Mouse (Mus musculus) kidney, embryonic 16.5 days (tissue): ENCODE data around the gene Ing1. TPM values are rescaled to one million over a fixed set of nuclear protein-coding genes. Genes with fewer than 3 reads are reported as not detected.

ENCODE experiments used
- ATAC-seq: fragments of 200-750 bp; cut with Nextera tagmentation; 2 replicates; pipeline ENCODE4 v1.8.0; 2017; ENCODE audit warnings: moderate TSS enrichment; ENCODE audit not compliant: low FRiP score, low TSS enrichment
- H3K27ac ChIP-seq: fragments of 300-500 bp; sonication (generic); 2 replicates; pipeline ENCODE4 v1.5.1; 2014; ENCODE audit warnings: low read length
- H3K27me3 ChIP-seq: fragments of 300-500 bp; sonication (generic); 2 replicates; pipeline ENCODE4 v1.6.1; 2014; ENCODE audit warnings: low read length, control low read depth, mixed read lengths; ENCODE audit not compliant: insufficient read depth
- H3K36me3 ChIP-seq: fragments of 300-500 bp; sonication (generic); 2 replicates; pipeline ENCODE4 v1.6.1; 2014; ENCODE audit warnings: low read length, control low read depth, mixed read lengths; ENCODE audit not compliant: insufficient read depth
- H3K4me1 ChIP-seq: fragments of 300-500 bp; sonication (generic); 2 replicates; pipeline ENCODE4 v1.6.1; 2014; ENCODE audit warnings: low read length, control low read depth, mixed read lengths; ENCODE audit not compliant: insufficient read depth
- H3K4me2 ChIP-seq: fragments of 300-500 bp; sonication (generic); replicated peaks from 2 replicates; pipeline ENCODE4 v1.6.1; 2014; ENCODE audit warnings: low read depth, low read length
- H3K4me3 ChIP-seq: fragments of 300-500 bp; sonication (generic); 2 replicates; pipeline ENCODE4 v1.5.1; 2014; ENCODE audit warnings: mild to moderate bottlenecking, low read length
- H3K9ac ChIP-seq: fragments of 300-500 bp; sonication (generic); replicated peaks from 2 replicates; pipeline ENCODE4 v1.6.1; 2014; ENCODE audit warnings: low read length
- H3K9me3 ChIP-seq: fragments of 300-500 bp; sonication (generic); 2 replicates; pipeline ENCODE4 v1.6.1; 2016; ENCODE audit warnings: low read length, control low read depth
- WGBS: fragments of 180-500 bp; shearing (Covaris S2); extraction: QIAGEN DNeasy Blood & Tissue Kit; methylation state at CpG from one replicate; pipeline ENCODE4 v1.1.7; 2014; 5-methylcytosine and 5-hydroxymethylcytosine counted together
- polyA plus RNA-seq: library from polyadenylated mRNA; unstranded; fragments of >200 nt; fragmentation: Nextera tagmentation; extraction: Ambion mirVana; gene quantifications from 2 replicates; pipeline ENCODE4 v1.2.1, GENCODE M21; 2015

Ing1 gene
- polyA plus RNA-seq = 34.0 and 37.9 TPM in 2 replicates

DNA sequence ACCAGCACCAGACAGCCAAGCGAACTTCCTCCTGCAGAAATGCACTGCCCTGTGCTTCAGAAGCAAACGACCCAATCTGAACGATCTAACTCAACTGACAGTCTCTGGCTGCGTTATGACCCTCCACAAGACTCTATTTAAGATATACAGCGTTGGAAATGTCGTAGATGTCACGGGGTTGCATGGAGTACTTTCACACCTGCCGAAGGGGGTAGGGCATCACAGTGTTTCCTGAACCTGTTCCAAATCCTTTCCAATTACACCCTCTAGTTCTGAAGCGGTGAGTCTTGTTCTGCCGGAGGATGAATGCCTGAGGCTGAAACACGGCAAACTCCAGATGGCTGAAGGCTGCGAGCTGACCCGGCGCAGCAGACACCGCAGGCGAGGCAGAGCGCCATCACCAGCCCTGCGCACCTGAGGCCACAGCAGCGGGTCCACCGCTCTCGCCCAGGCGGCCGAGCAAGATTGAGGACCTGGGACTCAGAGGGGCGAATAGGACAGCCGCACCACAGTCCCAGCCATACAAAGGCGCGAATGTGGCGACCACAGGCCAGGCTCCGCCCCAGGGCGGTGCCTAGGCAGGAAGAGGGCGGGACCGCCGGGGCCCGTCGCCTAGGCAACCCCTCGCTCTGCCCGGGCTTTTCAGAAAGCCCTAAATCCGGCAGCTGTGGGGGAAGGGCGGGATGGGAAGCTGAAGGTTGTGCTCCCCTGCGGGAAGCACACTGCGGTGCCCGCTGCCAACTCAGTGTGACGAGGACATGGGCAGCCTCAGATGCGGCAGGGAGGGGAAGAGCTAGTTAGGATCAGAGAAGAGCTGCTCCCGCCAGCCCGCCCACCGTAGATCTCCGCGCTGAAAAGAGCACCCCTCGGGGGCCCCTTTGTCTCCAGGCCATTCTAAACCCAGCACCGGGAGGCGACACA, at the start of gene Ing1:
Gene Ing1 (plus strand): TSS at position 773 of the 921 bp plus-strand sequence.
- Histone ChIP-seq H3K27ac (peak within 1 kb of the TSS; percentile 99), H3K4me1 (peaks cover 26% of the 10 kb centered on the region), H3K4me3 (peak within 1 kb of the TSS; percentile 91), H3K9me3 (no peaks in the 10 kb centered on the region), H3K27me3 (no peaks in the 10 kb centered on the region), H3K9ac (peak within 1 kb of the TSS; percentile 94), H3K36me3 (no peaks in the 10 kb centered on the region), H3K4me2 (peak within 1 kb of the TSS; percentile 71)
- under 1% methylated on average over 52 of the region's 52 CpGs for WGBS
- peak; percentile 78 for ATAC-seq

DNA sequence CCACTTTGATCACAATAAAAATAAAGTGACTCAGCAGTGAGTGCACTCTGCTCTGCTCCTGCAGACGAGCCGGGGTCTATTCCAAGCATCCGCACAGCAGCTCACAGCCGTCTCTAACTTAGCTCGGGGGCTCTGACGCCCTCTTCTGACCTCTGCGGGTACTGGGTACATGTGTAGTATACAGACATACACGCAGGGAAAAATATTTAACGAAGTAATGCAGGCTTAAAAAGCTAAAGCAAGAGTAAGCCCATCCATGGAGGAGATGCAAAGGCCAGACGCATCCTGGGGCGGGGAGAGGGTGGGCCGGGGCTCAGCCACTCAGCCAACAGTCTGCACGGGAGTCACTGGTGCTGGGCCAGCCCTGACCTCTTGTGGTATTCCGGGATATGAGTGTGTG, 49.3 kb upstream of the Ing1 start:
- Histone ChIP-seq H3K27ac (no peak overlapping the region), H3K27me3 (no peaks in the 10 kb centered on the region), H3K4me3 (no peak overlapping the region), H3K9me3 (no peaks in the 10 kb centered on the region), H3K9ac (no peak overlapping the region), H3K4me2 (no peak overlapping the region), H3K36me3 (peaks cover 59% of the 10 kb centered on the region), H3K4me1 (no peaks in the 10 kb centered on the region)
- ATAC-seq = no peak
- whole genome bisulfite sequencing = 84% methylated on average over 14 of the region's 14 CpGs

DNA sequence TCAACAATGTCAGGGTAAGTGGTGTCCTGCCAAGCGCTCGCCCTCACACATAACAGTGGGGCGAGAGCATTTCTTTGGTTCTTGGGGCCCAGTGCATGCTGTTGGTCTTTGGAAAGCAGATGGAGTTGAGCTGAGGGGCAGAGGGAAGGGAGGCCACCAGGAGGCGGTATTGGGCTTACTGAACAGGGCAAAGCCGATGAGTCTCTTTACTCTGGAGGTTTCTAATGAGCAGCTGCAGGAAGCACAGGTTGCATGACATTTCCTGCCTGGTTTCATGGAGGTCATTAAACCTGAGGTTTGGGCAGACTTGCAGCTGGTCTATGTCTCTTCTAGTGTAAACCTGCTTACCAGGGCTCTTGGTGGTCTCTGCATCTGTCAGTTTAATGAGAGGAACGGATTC, 48.6 kb upstream of the Ing1 start:
- Histone ChIP-seq H3K4me3 (no peak overlapping the region), H3K9ac (no peak overlapping the region), H3K4me2 (no peak overlapping the region), H3K4me1 (no peaks in the 10 kb centered on the region), H3K27me3 (no peaks in the 10 kb centered on the region), H3K9me3 (no peaks in the 10 kb centered on the region), H3K27ac (no peak overlapping the region), H3K36me3 (peaks cover 65% of the 10 kb centered on the region)
- ATAC-seq = peak; percentile 44; the same call in 1 of the 2 replicates
- WGBS = 67% methylated on average over 6 of the region's 6 CpGs

DNA sequence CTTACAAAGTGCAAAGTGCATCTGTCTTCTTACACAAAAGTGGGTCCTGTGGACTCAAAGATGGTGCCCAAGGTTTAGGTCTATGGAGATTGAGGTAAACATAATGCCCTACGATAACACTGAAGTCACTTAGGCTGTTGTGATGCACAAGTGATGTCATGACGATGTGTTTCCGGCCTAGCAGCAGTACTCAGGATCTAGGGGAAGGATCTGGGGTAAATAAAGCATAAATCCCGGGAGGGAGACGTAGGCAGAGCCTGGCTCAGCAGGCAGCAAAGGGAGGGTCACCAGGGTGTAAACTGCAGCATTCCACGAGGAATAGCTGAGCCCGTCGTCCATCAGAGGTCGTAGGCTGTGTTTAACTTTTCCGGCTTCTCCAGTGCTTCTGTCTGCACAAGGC, 46.5 kb upstream of the Ing1 start:
- no peaks in the 10 kb centered on the region for H3K27me3 ChIP-seq
- H3K36me3 ChIP-seq = peaks cover 77% of the 10 kb centered on the region
- H3K27ac ChIP-seq = no peak overlapping the region
- ATAC-seq = no peak
- H3K4me2 ChIP-seq = no peak overlapping the region
- no peak overlapping the region for H3K9ac ChIP-seq
- H3K4me1 ChIP-seq = no peaks in the 10 kb centered on the region
- WGBS = 76% methylated on average over 10 of the region's 10 CpGs
- H3K9me3 ChIP-seq = no peaks in the 10 kb centered on the region
- H3K4me3 ChIP-seq = no peak overlapping the region

DNA sequence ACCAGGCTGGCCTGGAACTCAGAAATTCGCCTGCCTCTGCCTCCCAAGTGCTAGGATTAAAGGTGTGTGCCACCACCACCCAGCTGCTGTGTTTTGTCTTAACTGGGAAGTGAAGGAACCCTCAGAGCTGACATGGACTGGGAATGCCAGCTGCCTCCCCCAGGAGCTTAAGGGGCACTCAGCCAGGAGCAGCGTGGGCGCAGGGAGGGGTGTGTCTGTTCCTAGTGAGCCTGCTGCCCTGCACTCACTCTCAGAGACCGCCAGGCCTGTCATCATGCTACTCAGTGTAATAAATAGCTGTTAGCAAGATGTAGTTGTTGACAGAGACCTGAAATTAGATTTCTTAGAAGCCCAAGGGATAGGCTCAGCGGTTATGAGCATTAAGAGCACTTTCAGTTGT, 44.4 kb upstream of the Ing1 start:
- Histone ChIP-seq H3K27ac (no peak overlapping the region), H3K4me3 (no peak overlapping the region), H3K36me3 (peaks cover 80% of the 10 kb centered on the region), H3K9ac (no peak overlapping the region), H3K27me3 (no peaks in the 10 kb centered on the region), H3K4me1 (no peaks in the 10 kb centered on the region), H3K9me3 (no peaks in the 10 kb centered on the region), H3K4me2 (no peak overlapping the region)
- no peak for ATAC-seq
- 90% methylated on average over 5 of the region's 5 CpGs for WGBS

DNA sequence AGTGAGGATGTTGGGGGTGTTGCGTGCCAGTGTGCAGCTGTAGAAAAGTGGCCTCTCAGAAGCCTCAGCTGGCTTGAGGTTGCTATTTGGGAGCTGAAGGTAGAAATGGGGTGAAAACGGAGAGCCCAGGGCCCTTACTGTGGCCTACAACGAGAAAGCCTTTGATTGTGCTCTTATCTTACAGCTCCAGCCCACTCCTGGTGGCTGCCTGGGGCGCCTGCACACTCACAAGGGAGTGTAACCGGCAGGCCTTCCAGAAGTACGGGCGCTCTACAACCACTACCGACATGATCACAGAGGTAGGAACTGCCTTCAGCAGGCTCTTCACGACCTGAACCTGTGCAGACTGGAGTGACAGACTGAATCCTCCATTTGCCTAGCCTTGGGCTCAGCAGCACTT, 42.7 kb upstream of the Ing1 start:
- Histone ChIP-seq H3K9me3 (no peaks in the 10 kb centered on the region), H3K9ac (no peak overlapping the region), H3K4me1 (no peaks in the 10 kb centered on the region), H3K27ac (no peak overlapping the region), H3K4me2 (no peak overlapping the region), H3K27me3 (no peaks in the 10 kb centered on the region), H3K4me3 (no peak overlapping the region), H3K36me3 (peaks cover 79% of the 10 kb centered on the region)
- 90% methylated on average over 9 of the region's 9 CpGs for WGBS
- ATAC-seq = no peak

DNA sequence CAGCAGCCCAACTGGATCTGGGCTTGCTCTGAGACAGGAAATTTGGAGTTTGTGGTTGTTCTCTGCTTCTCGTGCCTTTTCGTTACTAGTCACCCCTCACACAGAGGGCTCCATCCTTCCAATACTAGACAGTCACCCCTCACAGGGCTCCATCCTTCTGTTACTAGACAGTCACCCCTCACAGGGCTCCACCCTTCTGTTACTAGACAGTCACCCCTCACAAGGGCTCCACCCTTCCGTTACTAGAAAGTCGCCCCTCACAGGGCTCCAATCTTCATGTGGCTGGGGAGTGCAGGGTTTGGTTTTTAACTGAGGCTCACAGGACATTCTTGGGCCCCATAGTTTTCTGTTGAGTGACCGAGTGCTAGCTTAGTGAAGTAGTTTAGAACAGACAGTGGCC, 42.1 kb upstream of the Ing1 start:
- 90% methylated on average over 5 of the region's 5 CpGs for WGBS
- no peaks in the 10 kb centered on the region for H3K27me3 ChIP-seq
- no peak overlapping the region for H3K9ac ChIP-seq
- no peaks in the 10 kb centered on the region for H3K4me1 ChIP-seq
- H3K4me2 ChIP-seq = no peak overlapping the region
- no peak overlapping the region for H3K4me3 ChIP-seq
- ATAC-seq = no peak
- no peak overlapping the region for H3K27ac ChIP-seq
- no peaks in the 10 kb centered on the region for H3K9me3 ChIP-seq
- H3K36me3 ChIP-seq = peaks cover 79% of the 10 kb centered on the region

DNA sequence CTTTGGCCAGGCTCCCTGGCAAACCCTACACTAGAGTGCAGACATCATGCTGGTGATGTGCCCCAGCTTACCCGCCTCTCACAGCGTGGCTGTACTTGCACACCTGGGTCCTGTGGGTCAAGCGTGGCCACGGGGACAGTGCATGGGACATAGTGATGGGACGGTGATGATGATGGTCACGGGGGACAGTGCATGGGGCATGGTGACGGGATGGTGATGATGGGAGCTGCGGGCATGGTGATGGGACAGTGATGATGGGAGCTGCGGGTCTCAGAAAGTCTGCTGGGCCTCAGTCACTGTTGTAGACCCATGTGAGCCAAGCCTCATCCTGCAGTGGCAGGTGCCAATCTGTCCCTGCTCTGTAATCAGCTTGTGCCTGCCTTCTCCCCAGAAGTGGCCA, 39.1 kb upstream of the Ing1 start:
- no peak for ATAC-seq
- Histone ChIP-seq H3K4me2 (no peak overlapping the region), H3K4me3 (no peak overlapping the region), H3K9ac (no peak overlapping the region), H3K36me3 (peaks cover 55% of the 10 kb centered on the region), H3K27me3 (no peaks in the 10 kb centered on the region), H3K4me1 (no peaks in the 10 kb centered on the region), H3K27ac (no peak overlapping the region), H3K9me3 (no peaks in the 10 kb centered on the region)
- 92% methylated on average over 9 of the region's 9 CpGs for WGBS

DNA sequence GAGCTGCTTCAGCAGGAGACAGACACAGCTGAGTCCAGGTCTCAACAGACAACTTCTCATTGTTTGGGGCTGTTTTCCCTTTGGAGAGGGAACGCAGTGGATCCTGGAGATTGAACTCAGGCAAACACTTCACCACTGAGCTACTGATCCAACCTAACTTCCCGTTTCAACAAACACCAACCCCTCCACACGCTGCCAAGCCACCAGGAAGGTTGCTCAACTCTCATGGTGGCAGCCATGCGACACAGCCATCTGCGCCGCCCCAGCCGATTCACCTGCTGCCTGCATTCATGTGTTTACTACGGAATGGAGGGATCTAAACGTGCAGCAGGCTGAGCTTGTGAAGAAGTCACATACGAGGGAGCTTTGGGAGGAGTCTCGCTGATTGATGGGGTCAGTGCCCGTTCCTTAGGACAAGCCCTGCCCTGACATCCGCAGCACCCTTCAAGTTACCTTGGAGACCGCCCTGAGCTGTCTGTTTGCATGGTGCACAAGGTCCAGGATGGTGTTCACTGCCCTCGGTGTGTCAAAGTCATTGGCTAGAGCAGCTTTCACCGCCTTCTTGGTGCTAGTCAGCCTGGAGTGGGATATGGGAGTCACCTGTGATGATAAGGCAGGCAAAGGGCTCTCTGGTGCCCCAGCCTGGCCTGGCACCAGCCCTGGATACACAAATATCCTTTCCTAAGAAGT, 37.9 kb upstream of the Ing1 start:
- peaks cover 49% of the 10 kb centered on the region for H3K36me3 ChIP-seq
- H3K9ac ChIP-seq = no peak overlapping the region
- no peak overlapping the region for H3K4me3 ChIP-seq
- no peaks in the 10 kb centered on the region for H3K27me3 ChIP-seq
- no peaks in the 10 kb centered on the region for H3K9me3 ChIP-seq
- no peak overlapping the region for H3K27ac ChIP-seq
- 83% methylated on average over 16 of the region's 16 CpGs for WGBS
- no peak overlapping the region for H3K4me2 ChIP-seq
- H3K4me1 ChIP-seq = no peaks in the 10 kb centered on the region
- no peak for ATAC-seq

DNA sequence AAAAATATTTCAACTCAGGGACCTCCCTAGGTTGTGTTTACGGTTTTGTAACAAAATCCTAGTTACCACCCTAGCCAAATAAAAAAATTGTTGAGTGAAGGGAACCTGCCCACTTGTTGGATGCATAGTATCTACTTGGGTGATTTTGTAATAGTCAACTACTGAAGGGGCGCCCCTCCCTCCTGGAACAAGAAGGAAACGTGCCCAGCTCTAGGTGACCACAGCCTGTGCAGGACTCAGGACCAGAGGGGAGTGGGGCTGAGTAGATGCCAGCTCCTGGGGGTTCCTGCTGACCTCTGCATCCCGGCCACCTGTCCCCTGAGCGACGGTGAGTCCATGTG, 37.3 kb upstream of the Ing1 start:
- H3K36me3 ChIP-seq = peaks cover 44% of the 10 kb centered on the region
- H3K27me3 ChIP-seq = no peaks in the 10 kb centered on the region
- 81% methylated on average over 6 of the region's 6 CpGs for WGBS
- H3K9me3 ChIP-seq = no peaks in the 10 kb centered on the region
- no peaks in the 10 kb centered on the region for H3K4me1 ChIP-seq
- no peak for ATAC-seq
- H3K9ac ChIP-seq = no peak overlapping the region
- H3K4me2 ChIP-seq = no peak overlapping the region
- no peak overlapping the region for H3K4me3 ChIP-seq
- no peak overlapping the region for H3K27ac ChIP-seq
